Mouse (Mus musculus) small intestine, adult 2 months (tissue): ENCODE results near the gene Zbtb7a. TPM values are rescaled to one million over a fixed set of nuclear protein-coding genes. Genes with fewer than 3 reads are reported as not detected.
A peak's percentile ranks its signal among the peaks of the same experiment; 100 is the strongest.

ENCODE experiments used
- H3K27ac ChIP-seq: fragments of 200-500 bp; 2 replicates; pipeline ENCODE4 v1.5.1; 2012; ENCODE audit warnings: low read depth, low read length, control low read depth, inconsistent platforms; ENCODE audit not compliant: insufficient read depth
- H3K27me3 ChIP-seq: fragments of 200-500 bp; 2 replicates; pipeline ENCODE4 v1.6.1; 2012; ENCODE audit warnings: mild to moderate bottlenecking, moderate library complexity, low read length, inconsistent platforms; ENCODE audit not compliant: control insufficient read depth, insufficient read depth
- H3K36me3 ChIP-seq: fragments of 200-500 bp; 2 replicates; pipeline ENCODE4 v1.6.1; 2012; ENCODE audit warnings: mild to moderate bottlenecking, low read length, control low read depth, inconsistent platforms; ENCODE audit not compliant: control insufficient read depth, insufficient read depth
- H3K4me1 ChIP-seq: fragments of 200-500 bp; 2 replicates; pipeline ENCODE4 v1.6.1; 2012; ENCODE audit warnings: low read length, inconsistent platforms, mixed read lengths; ENCODE audit not compliant: control insufficient read depth, insufficient read depth, insufficient read length
- H3K4me3 ChIP-seq: fragments of 200-500 bp; 2 replicates; pipeline ENCODE4 v1.5.1; 2012; ENCODE audit warnings: low read depth, mild to moderate bottlenecking, control low read depth, inconsistent platforms, low read length, moderate library complexity
- CTCF ChIP-seq: fragments of 200-500 bp; IDR thresholded peaks from 2 replicates; pipeline ENCODE4 v1.5.1; 2012; ENCODE audit warnings: low read depth, mild to moderate bottlenecking, control low read depth, inconsistent platforms, low read length, moderate library complexity, mixed read lengths; ENCODE audit not compliant: insufficient replicate concordance, insufficient read length; ENCODE audit errors: extremely low read depth
- POLR2A ChIP-seq: fragments of 200-500 bp; IDR thresholded peaks from 2 replicates; pipeline ENCODE4 v1.6.1; 2012; ENCODE audit warnings: low read depth, mild to moderate bottlenecking, control low read depth, inconsistent platforms, low read length, moderate library complexity
- WGBS: fragments of 180-500 bp; shearing (Covaris S2); methylation state at CpG from one replicate; pipeline ENCODE4 v1.1.7; 2018; 5-methylcytosine and 5-hydroxymethylcytosine counted together
- polyA plus RNA-seq: library from polyadenylated mRNA; depleted of rRNA; stranded (reverse); fragments of >200 nt; gene quantifications from 2 replicates; pipeline ENCODE4 v1.2.3, GENCODE M21; 2012

Zbtb7a gene
- polyA plus RNA-seq, 1 experiment, result 187 TPM

GRCm38 (mm10) chr10:81187161-81187560 lies 52.1 kb downstream of the Zbtb7a start:
- WGBS, result 94% methylated on average over 9 of the region's 9 CpGs
- Histone ChIP-seq H3K4me1 (peaks cover 8% of the 10 kb centered on the region; the same call in 1 of the 2 replicates), H3K27me3 (no peaks in the 10 kb centered on the region), H3K4me3 (no peak overlapping the region), H3K27ac (no peak overlapping the region), H3K36me3 (peaks cover 28% of the 10 kb centered on the region)
- TF ChIP-seq POLR2A (no peak), CTCF (no peak)

GRCm38 (mm10) chr10:81189821-81190220 lies 54.8 kb downstream of the Zbtb7a start:
- no peak for TF ChIP-seq CTCF
- TF ChIP-seq POLR2A, result no peak

GRCm38 (mm10) chr10:81190236-81190911 lies 55.4 kb downstream of the Zbtb7a start:
- no peak overlapping the region for H3K27ac ChIP-seq
- H3K36me3 ChIP-seq, result peaks cover 16% of the 10 kb centered on the region
- peaks cover 20% of the 10 kb centered on the region for H3K4me1 ChIP-seq
- 76% methylated on average over 31 of the region's 31 CpGs for WGBS
- 0 out of 2 replicates have a peak, but pooled peaks cover 4% of the 10 kb centered on the region for H3K27me3 ChIP-seq
- TF ChIP-seq POLR2A (no peak), CTCF (peak; percentile 35; the same call in 1 of the 2 replicates)
- H3K4me3 ChIP-seq, result no peak overlapping the region

More at GRCm38 (mm10) chr10:81189821-81190220, 54.8 kb downstream of the Zbtb7a start:
- no peak overlapping the region for H3K4me3 ChIP-seq
- H3K36me3 ChIP-seq, result peaks cover 21% of the 10 kb centered on the region
- 89% methylated on average over 26 of the region's 26 CpGs for WGBS
- H3K27me3 ChIP-seq, result 0 out of 2 replicates have a peak, but pooled peaks cover 4% of the 10 kb centered on the region
- no peak overlapping the region for H3K27ac ChIP-seq
- H3K4me1 ChIP-seq, result peaks cover 18% of the 10 kb centered on the region

- H3K36me3 ChIP-seq, result peaks cover 15% of the 10 kb centered on the region; the same call in 1 of the 2 replicates
- TF ChIP-seq CTCF (peak; percentile 31; the same call in 1 of the 2 replicates), POLR2A (no peak)
- H3K27me3 ChIP-seq, result 0 out of 2 replicates have a peak, but pooled peaks cover 4% of the 10 kb centered on the region
- 59% methylated on average over 6 of the region's 6 CpGs for WGBS
- no peak overlapping the region for H3K27ac ChIP-seq
- H3K4me1 ChIP-seq, result peaks cover 23% of the 10 kb centered on the region
- no peak overlapping the region for H3K4me3 ChIP-seq
These were observed 55.9 kb downstream of the Zbtb7a start for GRCm38 (mm10) chr10:81190912-81191321.

- H3K27ac ChIP-seq, result no peak overlapping the region
- no peak for TF ChIP-seq POLR2A
- no peak for TF ChIP-seq CTCF
- 80% methylated on average over 18 of the region's 18 CpGs for WGBS
- H3K36me3 ChIP-seq, result peaks cover 15% of the 10 kb centered on the region; the same call in 1 of the 2 replicates
- 0 out of 2 replicates have a peak, but pooled peaks cover 4% of the 10 kb centered on the region for H3K27me3 ChIP-seq
- H3K4me1 ChIP-seq, result peaks cover 23% of the 10 kb centered on the region
- H3K4me3 ChIP-seq, result no peak overlapping the region
These were observed 56.4 kb downstream of the Zbtb7a start for GRCm38 (mm10) chr10:81191342-81191982.

GRCm38 (mm10) chr10:81192270-81192967 lies 57.4 kb downstream of the Zbtb7a start:
- Histone ChIP-seq H3K4me1 (peaks cover 23% of the 10 kb centered on the region), H3K4me3 (peak overlapping the region; percentile 71), H3K27me3 (0 out of 2 replicates have a peak, but pooled peaks cover 4% of the 10 kb centered on the region), H3K27ac (peak overlapping the region; percentile 79), H3K36me3 (peaks cover 11% of the 10 kb centered on the region; the same call in 1 of the 2 replicates)
- TF ChIP-seq CTCF, result no peak
- TF ChIP-seq POLR2A, result no peak
- 1% methylated on average over 92 of the region's 93 CpGs for WGBS
